Mouse (Mus musculus) olfactory bulb, adult 2 months (tissue): ENCODE measurements around the gene Camta1. TPM values are rescaled to one million over a fixed set of nuclear protein-coding genes. Genes with fewer than 3 reads are reported as not detected.

Experiments used
- H3K27ac ChIP-seq: fragments of 200-500 bp; 2 replicates; pipeline ENCODE4 v1.5.1; 2012; ENCODE audit warnings: low read depth, low read length; ENCODE audit not compliant: insufficient read depth
- H3K4me1 ChIP-seq: fragments of 200-500 bp; 2 replicates; pipeline ENCODE4 v1.6.1; 2012; ENCODE audit warnings: low read length; ENCODE audit not compliant: control insufficient read depth, insufficient read depth
- H3K4me3 ChIP-seq: fragments of 200-500 bp; 2 replicates; pipeline ENCODE4 v1.5.1; 2012; ENCODE audit warnings: mild to moderate bottlenecking, low read depth, low read length, moderate library complexity; ENCODE audit not compliant: insufficient read depth
- CTCF ChIP-seq: fragments of 200-500 bp; IDR thresholded peaks from 2 replicates; pipeline ENCODE4 v1.5.1; 2012; ENCODE audit warnings: low read depth, mild to moderate bottlenecking, low read length, moderate library complexity; ENCODE audit not compliant: insufficient read depth
- POLR2A ChIP-seq: fragments of 200-500 bp; IDR thresholded peaks from 2 replicates; pipeline ENCODE4 v1.6.1; 2012; ENCODE audit warnings: mild to moderate bottlenecking, low read depth, low read length, moderate library complexity; ENCODE audit not compliant: insufficient read depth
- WGBS: fragments of 180-500 bp; shearing (Covaris S2); methylation state at CpG from one replicate; pipeline ENCODE4 v1.1.7; 2018; 5-methylcytosine and 5-hydroxymethylcytosine counted together
- polyA plus RNA-seq: library from polyadenylated mRNA; stranded (reverse); fragments of >200 nt; gene quantifications from 2 replicates; pipeline ENCODE4 v1.2.4, GENCODE M21; 2012; ENCODE audit warnings: low replicate concordance; ENCODE audit not compliant: missing spikeins, insufficient read depth, insufficient read length

The Camta1 gene
- polyA plus RNA-seq, 1 experiment = 363 TPM

DNA sequence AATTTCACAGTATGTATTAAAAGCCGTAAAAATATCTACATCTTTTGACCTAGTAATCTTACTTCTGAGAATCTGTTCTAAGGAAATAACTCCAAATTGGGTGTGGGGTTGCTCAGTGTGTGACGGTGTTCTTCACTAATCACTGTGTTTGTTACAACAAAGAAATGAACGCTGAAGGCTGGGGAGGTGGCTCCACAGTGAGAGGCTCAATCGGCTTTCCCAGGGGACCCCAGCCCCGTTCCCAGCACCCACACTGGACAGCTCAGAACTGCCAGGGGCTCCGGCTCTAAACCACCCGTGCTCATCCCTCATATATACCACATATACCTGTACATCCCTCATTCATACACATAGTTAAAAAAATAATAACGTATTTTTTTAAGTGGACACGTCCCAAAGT, 1.8 kb upstream of the Camta1 start:
- Histone ChIP-seq H3K27ac (no peak overlapping the region), H3K4me3 (no peak overlapping the region), H3K4me1 (peaks cover 12% of the 10 kb centered on the region)
- TF ChIP-seq POLR2A (no peak), CTCF (no peak)
- WGBS = 52% methylated on average over 9 of the region's 9 CpGs

DNA sequence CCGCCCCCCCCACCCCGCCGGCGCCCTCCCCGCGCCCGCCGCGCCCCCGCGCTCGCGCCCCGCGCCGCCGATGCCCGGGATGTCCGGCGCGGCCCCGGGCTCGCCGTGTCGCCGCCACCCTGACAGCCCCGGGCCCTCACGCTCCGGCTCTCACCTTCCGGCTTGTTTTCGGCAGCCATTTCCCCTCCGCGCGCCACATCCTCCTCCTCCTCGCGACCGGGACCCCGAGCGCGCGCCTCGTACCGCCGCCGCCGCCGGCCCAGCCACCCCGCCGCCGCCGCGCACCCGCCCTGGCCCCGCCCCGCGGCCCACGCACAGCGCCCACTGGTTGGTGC, 238 bp downstream of the Camta1 start:
- Histone ChIP-seq H3K27ac (no peak overlapping the region), H3K4me3 (peak overlapping the region; percentile 97)
- WGBS = 0% methylated on average over 42 of the region's 58 CpGs

DNA sequence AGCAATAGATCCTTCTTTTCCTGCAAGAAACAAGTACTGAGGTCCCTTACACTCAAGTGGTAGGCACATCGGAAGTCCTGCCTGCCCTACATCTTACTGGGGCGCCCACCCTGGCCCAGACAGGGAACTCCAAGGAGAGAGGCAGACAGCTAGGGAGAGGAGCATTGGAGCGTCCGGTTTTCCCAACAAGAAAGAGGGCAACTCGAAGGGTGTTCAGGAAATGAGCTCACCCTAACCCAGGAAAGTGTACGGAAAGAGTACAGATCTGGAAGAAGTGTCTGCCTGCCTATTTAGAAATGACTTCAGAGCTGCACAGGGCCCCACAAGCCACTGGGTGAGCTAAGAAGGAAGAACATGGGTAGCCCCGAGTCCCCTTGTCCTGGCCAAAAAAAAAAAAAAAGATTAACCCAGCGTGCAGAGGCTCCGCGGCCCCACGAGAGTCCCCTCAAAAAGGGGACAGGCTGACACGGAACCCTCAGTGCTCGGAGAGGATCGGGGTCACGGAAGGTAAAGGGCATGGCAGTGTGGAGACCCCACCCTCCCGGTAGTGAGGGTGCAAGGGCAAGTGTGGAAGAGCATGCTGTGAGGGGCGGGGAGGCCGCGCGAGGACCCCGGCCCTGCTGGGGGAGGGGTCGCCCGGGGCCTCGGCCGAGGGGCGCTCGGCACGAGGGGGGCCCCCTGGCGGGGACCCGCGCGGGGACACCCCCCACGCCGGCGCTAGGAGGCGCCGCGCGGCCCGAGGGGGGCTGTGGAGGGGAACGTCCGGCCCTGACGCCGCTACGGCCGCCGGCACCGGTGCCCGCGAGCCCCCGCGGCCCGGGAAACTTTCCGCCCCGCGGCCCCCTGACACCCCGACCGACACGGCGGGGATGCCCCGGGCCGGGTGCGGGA, 990 bp downstream of the Camta1 start:
- Histone ChIP-seq H3K4me3 (peak overlapping the region; percentile 97), H3K27ac (no peak overlapping the region), H3K4me1 (peaks cover 12% of the 10 kb centered on the region)
- 2% methylated on average over 62 of the region's 63 CpGs for WGBS
- no peak for TF ChIP-seq POLR2A
- TF ChIP-seq CTCF = peak; percentile 38; the same call in 1 of the 2 replicates

More for the DNA sequence above, 238 bp downstream of the Camta1 start:
- H3K4me1 ChIP-seq = peaks cover 12% of the 10 kb centered on the region
- TF ChIP-seq CTCF = no peak
- TF ChIP-seq POLR2A = peak; percentile 48

DNA sequence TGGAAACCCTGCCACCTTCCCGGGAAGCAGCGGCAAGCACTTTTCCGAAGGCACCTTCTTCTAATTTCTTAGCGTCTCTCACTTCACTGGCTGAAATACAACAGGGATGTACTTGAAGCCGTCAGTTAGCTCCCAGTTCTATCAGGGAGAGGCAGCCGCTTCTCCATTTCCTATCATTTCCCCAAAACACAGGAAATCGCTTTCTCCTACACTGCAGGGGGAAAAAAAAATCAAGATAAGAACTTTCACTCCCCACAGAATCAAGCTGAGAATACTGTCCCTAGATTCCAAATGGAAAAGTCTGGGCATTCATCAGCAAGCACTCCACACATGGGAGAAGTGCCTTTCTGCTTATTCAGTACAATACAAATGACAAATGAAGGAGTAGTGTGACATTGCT, 2.4 kb downstream of the Camta1 start:
- Histone ChIP-seq H3K4me1 (peaks cover 12% of the 10 kb centered on the region), H3K27ac (no peak overlapping the region), H3K4me3 (no peak overlapping the region)
- no peak for TF ChIP-seq CTCF
- TF ChIP-seq POLR2A = no peak
- 90% methylated on average over 7 of the region's 7 CpGs for WGBS

DNA sequence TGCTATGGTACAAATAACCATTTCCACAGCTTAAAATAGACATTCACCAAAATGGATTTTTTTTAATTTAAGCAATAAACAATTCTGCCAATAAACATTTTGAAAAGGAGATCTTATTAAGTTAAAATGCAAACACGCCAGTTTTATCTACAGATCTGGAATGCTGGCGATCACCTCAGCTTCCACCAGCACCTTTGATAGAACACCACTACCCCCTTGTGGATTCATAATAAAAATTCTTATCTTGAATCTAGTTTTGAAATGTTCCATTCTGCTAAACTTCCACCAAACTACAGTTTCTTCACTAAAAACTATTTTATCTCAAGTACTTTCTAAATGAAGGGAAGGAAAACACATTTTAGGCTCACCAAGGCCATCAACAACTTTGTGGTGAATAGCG, 7.7 kb downstream of the Camta1 start:
- WGBS = 61% methylated on average over 3 of the region's 3 CpGs
- Histone ChIP-seq H3K4me3 (no peak overlapping the region), H3K4me1 (0 out of 2 replicates have a peak, but pooled peaks cover under 1% of the 10 kb centered on the region), H3K27ac (no peak overlapping the region)
- TF ChIP-seq CTCF (no peak), POLR2A (no peak)

DNA sequence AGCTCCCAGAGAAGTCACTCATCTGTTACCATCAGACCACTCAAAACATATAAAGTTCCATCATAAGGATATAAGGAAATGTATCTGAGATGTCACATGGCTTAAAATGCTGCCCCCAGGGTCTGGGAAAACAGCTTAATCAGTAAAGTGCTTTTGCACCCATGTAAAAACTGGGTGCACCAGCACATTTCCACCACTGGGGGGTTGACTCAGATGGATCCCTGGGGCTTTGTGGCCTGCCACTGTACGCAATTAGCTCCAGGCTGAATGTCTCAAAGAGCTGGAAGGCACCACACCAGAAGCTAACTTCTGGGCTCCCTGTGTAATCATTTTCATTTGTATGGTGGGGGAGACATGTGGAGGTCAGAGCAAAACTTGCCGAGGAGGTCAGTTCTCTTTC, 10.5 kb downstream of the Camta1 start:
- no peak overlapping the region for H3K27ac ChIP-seq
- no peak overlapping the region for H3K4me3 ChIP-seq
- WGBS = 51% methylated on average over 2 of the region's 2 CpGs
- H3K4me1 ChIP-seq = no peaks in the 10 kb centered on the region
- no peak for TF ChIP-seq POLR2A

DNA sequence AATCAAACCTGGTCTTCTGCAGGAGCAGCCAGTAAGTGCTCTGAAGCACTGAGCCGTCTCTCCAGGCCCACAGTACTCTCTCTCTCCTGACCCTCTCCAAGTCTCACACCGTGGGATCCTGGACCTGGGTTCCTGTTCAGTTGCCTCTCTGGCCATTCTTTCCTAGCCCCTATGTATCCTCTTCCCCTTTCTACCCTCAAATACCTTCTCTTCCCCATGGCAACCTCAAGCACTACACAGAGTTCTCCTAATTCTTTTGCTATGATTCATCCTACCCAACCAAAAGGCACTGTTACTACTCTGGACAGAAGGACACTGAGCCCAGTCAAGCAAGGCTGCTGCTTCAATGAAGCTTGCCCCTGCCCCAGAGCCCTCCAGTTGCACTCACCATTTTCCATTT, 19.1 kb downstream of the Camta1 start:
- no peak overlapping the region for H3K27ac ChIP-seq
- TF ChIP-seq POLR2A (no peak), CTCF (no peak)
- H3K4me1 ChIP-seq = peaks cover 4% of the 10 kb centered on the region
- no peak overlapping the region for H3K4me3 ChIP-seq
- WGBS = 61% methylated on average over 2 of the region's 2 CpGs

DNA sequence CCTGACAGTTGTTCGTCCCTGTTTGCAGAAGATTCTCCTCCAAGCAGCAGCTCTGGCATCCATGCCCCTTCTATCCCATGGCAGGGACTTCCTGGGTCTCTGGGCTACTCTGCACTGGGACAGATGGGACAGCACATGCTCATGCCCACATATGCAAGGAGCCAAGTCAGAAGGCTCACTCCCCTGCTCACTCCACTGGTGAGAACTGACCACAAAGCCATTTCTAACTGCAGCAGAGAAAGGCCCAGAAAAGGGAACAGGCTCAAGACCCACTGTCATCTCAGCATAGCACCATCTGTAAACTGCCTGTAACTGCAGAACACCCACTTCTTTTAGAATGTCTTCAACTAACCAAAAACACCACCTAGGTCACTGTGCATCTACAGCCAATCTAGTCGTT, 23.2 kb downstream of the Camta1 start:
- H3K4me3 ChIP-seq = no peak overlapping the region

DNA sequence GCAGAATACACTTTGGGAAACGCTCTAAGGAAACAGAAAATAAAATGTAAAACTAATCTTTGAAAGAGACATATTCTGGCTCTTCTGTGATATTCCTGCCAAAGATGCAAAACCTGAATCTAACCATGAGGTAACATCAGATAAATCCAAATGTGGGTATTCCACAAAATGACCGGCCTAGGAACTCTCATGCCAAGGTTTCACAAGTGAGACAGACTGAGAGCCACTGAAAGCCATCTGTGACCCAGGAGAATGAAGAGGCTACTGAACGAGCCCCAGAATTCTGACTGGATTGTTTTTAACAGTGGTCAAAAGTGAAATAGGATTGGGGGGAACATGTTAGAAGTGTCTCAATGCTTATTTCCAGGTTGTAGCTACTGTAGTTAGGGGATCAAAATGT, 25.8 kb downstream of the Camta1 start:
- no peak for TF ChIP-seq CTCF
- TF ChIP-seq POLR2A = no peak
- H3K4me1 ChIP-seq = peaks cover 7% of the 10 kb centered on the region
- H3K27ac ChIP-seq = no peak overlapping the region
- WGBS = 94% methylated on average over 3 of the region's 3 CpGs
- no peak overlapping the region for H3K4me3 ChIP-seq

More for the DNA sequence above, 23.2 kb downstream of the Camta1 start:
- 68% methylated on average over 2 of the region's 2 CpGs for WGBS
- no peak overlapping the region for H3K27ac ChIP-seq
- H3K4me1 ChIP-seq = peaks cover 7% of the 10 kb centered on the region
- TF ChIP-seq POLR2A (no peak), CTCF (no peak)
